Mouse (Mus musculus) ES-CJ7 (cell line): ENCODE data around the gene Rufy3.
"Not testable (repeated sequence)": the region's sequence is repeated elsewhere in the genome, so short reads cannot be mapped to it uniquely, and the experiment has no call there.

ENCODE experiments used
- DNase-seq: peaks from one replicate; pipeline ENCODE4 v3.0.0; 2011; ENCODE audit warnings: low read depth, low spot score

Gene Rufy3

GRCm38 (mm10) chr5:88564501-88565147 lies at the start of gene Rufy3:
Gene Rufy3 (plus strand): TSS chr5:88565040.
- peak; percentile 38 for DNase-seq

DNA sequence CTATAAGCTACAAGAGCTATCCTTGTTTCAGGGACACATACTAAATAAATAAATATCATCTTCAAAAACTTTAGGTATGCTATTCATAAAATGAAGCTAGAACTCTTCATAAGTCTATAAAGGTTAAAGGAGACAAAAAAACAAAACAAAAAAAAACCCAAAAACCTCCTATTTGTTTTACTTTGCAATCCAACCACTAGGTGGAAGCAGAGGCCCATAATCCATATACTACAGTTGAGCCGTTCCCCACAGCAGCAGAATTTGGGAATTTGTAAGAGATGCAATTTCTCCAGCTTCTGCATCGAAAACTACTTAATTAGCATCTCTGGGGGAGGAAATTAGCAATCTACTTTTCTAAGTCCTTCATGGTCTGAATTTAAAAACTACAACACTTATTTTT lies 45.6 kb upstream of the Rufy3 start:
- peak; percentile 45 for DNase-seq

DNA sequence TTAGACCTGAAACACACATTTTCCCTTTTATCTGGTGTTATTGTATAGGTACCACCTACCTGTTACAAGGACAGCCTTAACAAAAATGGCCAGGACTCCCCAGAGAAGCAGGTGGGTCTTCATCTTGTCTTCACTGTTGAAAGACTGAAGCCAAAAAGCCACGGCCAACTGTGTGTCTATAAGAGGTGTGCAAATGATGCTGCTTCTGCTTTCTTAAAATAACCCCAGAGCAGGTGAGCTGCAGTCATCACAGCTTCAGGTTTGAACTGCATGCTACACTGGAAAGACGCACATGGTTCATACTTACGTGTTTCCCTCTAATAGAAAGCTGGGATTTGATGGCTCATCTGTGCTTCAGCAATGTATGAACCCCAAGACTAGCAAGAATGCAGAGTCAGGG lies 37.2 kb upstream of the Rufy3 start, which contains the start of gene Jchain:
TSS of gene Jchain (minus strand) at position 235 of the 400 bp plus-strand sequence.
- no peak for DNase-seq

DNA sequence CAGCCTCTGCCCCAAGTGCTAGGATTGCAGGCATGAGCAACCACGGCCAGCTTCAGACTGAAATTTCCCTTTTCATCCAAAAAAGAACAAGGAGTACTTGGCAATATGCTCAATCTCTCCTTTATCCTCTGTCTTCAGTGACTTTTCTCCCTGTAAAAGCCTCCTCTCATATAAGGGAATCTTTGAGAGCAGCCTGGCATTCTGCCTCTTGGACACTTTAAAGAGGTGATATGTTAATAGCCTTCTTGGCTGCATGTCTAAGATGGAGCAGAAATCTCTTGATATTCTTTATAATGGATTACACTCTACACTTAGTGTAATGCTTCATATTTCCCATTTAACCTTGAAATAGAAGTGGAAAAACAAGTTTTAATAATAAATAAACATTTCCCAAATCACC lies 33.9 kb upstream of the Rufy3 start:
- no peak for DNase-seq

- DNase-seq: no peak
These were observed 30.1 kb upstream of the Rufy3 start for GRCm38 (mm10) chr5:88534697-88535096.

GRCm38 (mm10) chr5:88540845-88541244 lies 24.0 kb upstream of the Rufy3 start:
- DNase-seq: no peak

DNA sequence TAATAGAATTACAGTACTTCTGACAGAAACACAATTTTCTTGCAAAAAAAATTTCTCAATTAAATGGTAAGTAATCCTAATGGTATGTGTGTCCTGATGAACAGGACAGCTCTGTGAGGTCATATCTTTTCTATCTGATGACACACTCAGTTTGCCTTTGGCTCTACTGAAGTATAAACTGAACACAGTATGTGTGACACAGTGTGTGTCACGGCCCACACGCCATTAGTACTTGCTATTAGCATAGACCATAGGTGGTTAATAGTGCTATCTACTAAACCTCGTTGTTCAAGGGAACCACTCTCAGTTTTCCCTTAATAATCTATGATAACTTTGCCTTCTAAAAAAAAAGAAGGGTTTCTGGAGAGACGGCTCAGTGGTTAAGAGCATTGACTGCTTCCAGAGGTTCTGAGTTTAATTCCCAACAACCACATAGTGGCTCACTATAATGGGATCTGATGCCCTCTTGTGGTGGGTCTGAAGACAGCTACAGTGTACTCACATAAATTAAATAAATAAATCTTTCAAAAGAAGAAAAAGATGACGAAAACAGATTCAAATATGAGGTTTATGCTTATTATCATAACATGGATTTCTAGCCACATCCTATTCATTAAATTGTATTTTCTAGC lies 22.1 kb upstream of the Rufy3 start:
- DNase-seq: peak; percentile 62

- not testable (repeated sequence) for DNase-seq
These were observed 20.4 kb upstream of the Rufy3 start for GRCm38 (mm10) chr5:88544411-88544810.

DNA sequence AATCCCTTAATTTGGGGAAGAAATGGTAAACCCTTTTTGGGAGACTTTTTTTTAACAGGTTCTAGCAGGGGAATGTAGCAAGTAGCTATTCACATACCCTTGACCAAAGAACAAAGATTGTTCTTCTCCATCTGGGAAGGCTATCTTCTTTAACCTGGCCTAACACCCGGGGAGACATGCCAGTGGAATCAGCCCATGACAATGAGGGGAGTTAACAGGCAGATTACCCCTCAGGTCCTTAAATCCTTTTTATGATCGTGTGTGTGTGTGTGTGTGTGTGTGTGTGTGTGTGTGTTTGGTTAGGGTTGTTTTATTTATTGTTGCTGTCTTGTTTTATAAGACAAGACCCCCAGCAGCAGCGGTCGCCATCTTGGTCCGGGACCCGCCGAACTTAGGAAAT lies 19.3 kb upstream of the Rufy3 start:
- no peak for DNase-seq

DNA sequence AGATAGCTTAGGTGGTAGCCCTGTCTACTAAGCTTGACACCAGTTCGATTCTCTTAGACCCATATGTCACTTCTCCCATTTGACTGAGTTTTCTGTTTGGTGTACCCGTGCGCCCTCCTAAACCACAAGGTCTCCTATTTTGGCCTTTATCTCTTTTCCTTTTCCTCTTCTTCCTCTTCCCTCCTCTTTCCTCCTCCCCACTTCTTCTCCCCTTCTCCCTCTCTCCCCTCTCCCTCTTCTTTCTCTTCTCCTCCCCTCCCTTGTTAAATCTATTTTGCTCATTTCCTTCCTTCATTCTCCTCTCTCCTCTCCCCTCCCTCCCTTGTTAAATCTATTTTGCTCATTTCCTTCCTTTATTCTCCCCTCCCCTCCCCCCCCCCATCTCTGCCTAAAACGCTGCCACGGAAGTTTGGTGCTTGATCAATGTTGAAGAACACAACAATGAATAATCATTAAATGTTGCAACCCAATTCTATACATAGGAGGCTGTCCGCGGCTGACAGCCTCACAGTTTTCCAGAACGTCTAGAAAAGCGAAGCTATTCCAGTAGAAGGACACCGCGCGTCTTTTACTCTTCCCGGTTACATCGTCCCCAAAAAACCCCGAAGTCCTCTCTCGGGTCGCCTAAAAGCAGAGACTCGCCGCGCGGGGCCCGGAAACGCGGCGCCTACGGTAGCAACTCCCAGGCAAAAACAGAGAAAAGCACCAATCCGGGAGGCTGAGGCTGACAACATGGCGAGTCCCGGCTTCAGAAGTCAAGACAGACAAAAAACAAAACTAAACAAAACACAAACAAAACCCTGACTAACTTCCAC lies 11.4 kb upstream of the Rufy3 start:
- DNase-seq: no peak

DNA sequence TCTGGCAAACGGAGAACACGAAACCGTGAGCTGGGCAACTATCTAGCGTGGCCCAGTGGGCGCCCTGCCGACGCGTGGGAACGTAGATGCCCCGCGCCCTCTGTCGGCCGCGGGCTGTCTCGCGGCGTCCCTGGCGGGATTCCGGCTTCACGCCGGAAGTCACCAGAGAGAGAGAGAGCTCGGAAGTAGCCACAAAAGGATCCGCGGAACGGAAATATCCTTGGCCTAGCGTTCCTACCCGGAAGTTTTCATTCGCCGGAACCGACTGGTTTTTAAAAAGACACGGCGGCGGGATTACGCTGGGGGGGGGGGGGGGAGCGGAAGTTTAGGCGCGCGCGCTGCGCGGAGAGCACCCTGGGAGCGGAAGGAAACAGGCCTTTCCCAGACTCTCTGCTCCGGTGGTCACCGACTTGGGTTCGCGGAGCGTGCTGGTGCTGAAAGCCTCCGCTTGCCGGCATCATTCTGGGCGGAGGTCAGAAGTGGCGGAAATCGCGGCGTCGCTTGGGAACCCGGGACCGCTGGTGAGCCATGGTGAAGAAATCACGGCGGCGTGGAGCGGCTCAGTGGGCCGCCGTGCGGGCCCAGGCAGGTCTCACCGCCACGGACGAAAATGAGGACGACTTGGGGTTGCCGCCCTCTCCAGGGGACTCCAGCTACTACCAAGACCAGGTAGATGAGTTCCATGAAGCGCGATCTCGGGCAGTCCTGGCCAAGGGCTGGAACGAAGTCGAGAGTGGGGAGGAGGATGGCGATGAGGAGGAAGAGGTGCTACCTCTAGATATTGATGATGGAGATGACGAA lies 10.6 kb upstream of the Rufy3 start, which contains the start of gene Utp3:
TSS of gene Utp3 (plus strand) at position 377 of the 801 bp plus-strand sequence.
- DNase-seq: peak; percentile 98

GRCm38 (mm10) chr5:88558991-88559390 lies 5.8 kb upstream of the Rufy3 start:
- DNase-seq: peak; percentile 29

- no peak for DNase-seq
These were observed 3.6 kb upstream of the Rufy3 start for GRCm38 (mm10) chr5:88561080-88561814.

GRCm38 (mm10) chr5:88562863-88563780 lies 1.7 kb upstream of the Rufy3 start:
- no peak for DNase-seq

- peak; percentile 59 for DNase-seq
These were observed 551 bp downstream of the Rufy3 start for GRCm38 (mm10) chr5:88565148-88566033.

- no peak for DNase-seq
These were observed 1.4 kb downstream of the Rufy3 start for GRCm38 (mm10) chr5:88566034-88566841.

DNA sequence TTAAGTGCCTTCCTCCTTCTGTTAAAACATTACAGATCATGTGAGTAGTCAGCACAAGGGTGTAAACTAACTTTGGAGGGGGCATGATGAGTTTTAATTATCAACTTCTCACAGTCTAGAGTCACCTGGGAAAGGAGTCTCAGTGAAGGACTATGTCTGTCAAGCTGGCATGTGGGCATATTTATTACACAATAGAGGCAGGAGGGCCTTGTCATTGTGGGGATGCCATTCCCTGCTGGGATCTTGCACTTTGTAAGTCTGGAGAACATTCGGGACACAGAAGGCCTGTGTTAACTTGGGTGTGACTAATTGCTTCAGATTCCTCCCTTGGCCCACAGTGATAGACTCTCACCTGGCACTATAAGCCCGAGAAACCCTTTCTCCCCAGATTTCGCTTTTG lies 4.7 kb downstream of the Rufy3 start:
- DNase-seq: no peak

GRCm38 (mm10) chr5:88574829-88575228 lies 10.0 kb downstream of the Rufy3 start:
- DNase-seq: no peak
